Comparison of ENCODE assay signal across 2 mouse cellular contexts in genomic region chr4:117858794-117859193, GRCm38 (mm10).
TF ChIP-seq lines count a peak whose summit lies in the region.

No protein-coding gene starts in this region.

TF ChIP-seq in CH12.LX, 34 proteins besides CTCF, POLR2A, EP300 and RAD21 (continued from another document):
- peak; percentile 70 for TF ChIP-seq SMC3 (IDR thresholded peaks at IDR 0.05; ENCODE audit: low read depth, low read length)
TF ChIP-seq in CH12.LX: peak in this region for 1.

TF ChIP-seq in myocyte, 11 proteins besides CTCF, POLR2A, EP300 and RAD21 (continued from another document):
- TF ChIP-seq REST (IDR thresholded peaks at IDR 0.05; ENCODE audit: insufficient read depth, insufficient read length) = no peak
- TF ChIP-seq MYOD1 (IDR thresholded peaks at IDR 0.05; ENCODE audit: control insufficient read depth in 1 of 3, insufficient read length in 2 of 3, low read depth in 2 of 3) = peak in 1 of 3 experiments; percentile 61
- TF ChIP-seq MYOG (IDR thresholded peaks at IDR 0.05; ENCODE audit: control insufficient read depth in 1 of 3, insufficient read depth in 1 of 3, insufficient read length in 2 of 3, low read depth in 2 of 3) = peak in 2 of 3 experiments; percentile 26 to 60
- no peak for TF ChIP-seq E2F4 (IDR thresholded peaks at IDR 0.05; ENCODE audit: insufficient read depth)
- no peak for TF ChIP-seq MAX (IDR thresholded peaks at IDR 0.05; ENCODE audit: low read depth)
- no peak for TF ChIP-seq TCF12 (IDR thresholded peaks at IDR 0.05; ENCODE audit: insufficient read depth, poor library complexity, severe bottlenecking)
